Mouse (Mus musculus) lung, embryonic 15.5 days (tissue): Measurements from ENCODE around the gene Ptprn. TPM values are rescaled to one million over a fixed set of nuclear protein-coding genes. Genes with fewer than 3 reads are reported as not detected.
"Not testable (repeated sequence)": the region's sequence is repeated elsewhere in the genome, so short reads cannot be mapped to it uniquely, and the experiment has no call there.

Source experiments
- ATAC-seq: fragments of 200-750 bp; cut with Nextera tagmentation; 2 replicates; pipeline ENCODE4 v1.8.0; 2017; ENCODE audit warnings: moderate number of reproducible peaks, borderline replicate concordance; ENCODE audit not compliant: low FRiP score, low TSS enrichment; ENCODE audit errors: extremely low read depth
- H3K27ac ChIP-seq: fragments of 300-500 bp; sonication (generic); 2 replicates; pipeline ENCODE4 v1.5.1; 2015; ENCODE audit warnings: moderate library complexity, mild to moderate bottlenecking, inconsistent platforms
- H3K27me3 ChIP-seq: fragments of 300-500 bp; sonication (generic); 2 replicates; pipeline ENCODE4 v1.6.1; 2015; ENCODE audit warnings: inconsistent platforms
- H3K36me3 ChIP-seq: fragments of 300-500 bp; sonication (generic); 2 replicates; pipeline ENCODE4 v1.6.1; 2015; ENCODE audit warnings: inconsistent platforms
- H3K4me1 ChIP-seq: fragments of 300-500 bp; sonication (generic); 2 replicates; pipeline ENCODE4 v1.6.1; 2015; ENCODE audit warnings: inconsistent platforms
- H3K4me2 ChIP-seq: fragments of 300-500 bp; sonication (generic); 2 replicates; pipeline ENCODE4 v1.6.1; 2015; ENCODE audit warnings: inconsistent platforms, mild to moderate bottlenecking, moderate library complexity
- H3K4me3 ChIP-seq: fragments of 300-500 bp; sonication (generic); 2 replicates; pipeline ENCODE4 v1.5.1; 2015; ENCODE audit warnings: mild to moderate bottlenecking, inconsistent platforms
- H3K9ac ChIP-seq: fragments of 300-500 bp; sonication (generic); 2 replicates; pipeline ENCODE4 v1.6.1; 2015; ENCODE audit warnings: inconsistent platforms
- H3K9me3 ChIP-seq: fragments of 300-500 bp; sonication (generic); 2 replicates; pipeline ENCODE4 v1.6.1; 2016; ENCODE audit warnings: inconsistent platforms
- WGBS: fragments of 180-500 bp; shearing (Covaris S2); methylation state at CpG from one replicate; pipeline ENCODE4 v1.1.7; 2015; 5-methylcytosine and 5-hydroxymethylcytosine counted together
- polyA plus RNA-seq: library from polyadenylated mRNA; unstranded; fragments of >200 nt; fragmentation: Nextera tagmentation; extraction: Ambion mirVana; gene quantifications from 2 replicates; pipeline ENCODE4 v1.2.1, GENCODE M21; 2015

Gene Ptprn
- polyA plus RNA-seq, 1 experiment from 2014 or later: 0.72 TPM

DNA sequence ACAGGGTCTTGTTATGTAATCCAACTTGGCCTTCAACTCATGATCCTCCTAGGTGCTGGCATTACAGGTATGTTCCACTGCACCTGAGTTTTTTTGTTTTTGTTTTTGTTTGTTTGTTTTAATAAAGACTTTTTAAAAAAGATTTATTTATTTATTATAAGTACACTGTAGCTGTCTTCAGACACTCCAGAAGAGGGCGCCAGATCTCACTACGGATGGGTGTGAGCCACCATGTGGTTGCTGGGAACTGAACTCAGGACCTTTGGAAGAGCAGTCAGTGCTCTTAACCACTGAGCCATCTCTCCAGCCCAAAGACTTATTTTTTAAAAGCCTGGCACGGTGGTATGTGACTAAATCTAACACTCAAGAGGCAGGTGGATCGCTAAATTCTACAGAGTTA, 31.8 kb downstream of the Ptprn start:
- H3K9ac ChIP-seq, ATAC-seq, H3K36me3 ChIP-seq, H3K4me3 ChIP-seq, H3K9me3 ChIP-seq, H3K27me3 ChIP-seq, H3K4me2 ChIP-seq, H3K27ac ChIP-seq: not testable (repeated sequence)
- 63% methylated on average over 4 of the region's 4 CpGs for WGBS
- peaks cover 20% of the 10 kb centered on the region for H3K4me1 ChIP-seq

DNA sequence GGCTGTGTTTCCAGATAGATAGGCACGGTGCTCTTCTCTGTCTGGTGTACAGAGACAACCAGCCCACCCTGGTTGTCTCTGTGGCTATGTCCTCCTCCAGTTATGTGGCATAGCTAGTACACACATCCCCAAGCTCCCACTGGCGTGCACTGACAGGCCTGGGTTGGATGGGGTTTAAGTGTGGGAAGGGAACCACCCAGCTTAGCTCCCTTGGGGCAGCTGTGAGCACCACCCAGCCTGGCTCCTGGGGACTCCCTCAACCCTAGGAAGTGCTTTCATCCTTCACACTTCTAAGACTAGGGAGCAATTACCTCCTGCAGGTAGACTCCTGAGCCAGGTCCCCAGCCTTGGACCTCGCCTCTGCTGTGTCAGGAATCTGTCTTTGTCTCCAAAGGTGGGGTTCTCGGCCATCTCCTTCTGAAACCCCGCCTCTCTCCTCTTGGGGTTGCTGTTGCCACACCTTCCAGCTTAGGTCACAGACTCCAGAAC, 32.6 kb downstream of the Ptprn start, which contains the start of gene A630095N17Rik:
TSS of gene A630095N17Rik (minus strand) at position 439 of the 489 bp plus-strand sequence.
- ATAC-seq: no peak
- H3K9ac ChIP-seq: no peak within 1 kb of the TSS
- no peaks in the 10 kb centered on the region for H3K36me3 ChIP-seq
- H3K27ac ChIP-seq: no peak within 1 kb of the TSS
- H3K27me3 ChIP-seq: no peaks in the 10 kb centered on the region
- no peaks in the 10 kb centered on the region for H3K9me3 ChIP-seq
- peaks cover 13% of the 10 kb centered on the region for H3K4me1 ChIP-seq
- no peak within 1 kb of the TSS for H3K4me2 ChIP-seq
- 67% methylated on average over 5 of the region's 5 CpGs for WGBS
- no peak within 1 kb of the TSS for H3K4me3 ChIP-seq

DNA sequence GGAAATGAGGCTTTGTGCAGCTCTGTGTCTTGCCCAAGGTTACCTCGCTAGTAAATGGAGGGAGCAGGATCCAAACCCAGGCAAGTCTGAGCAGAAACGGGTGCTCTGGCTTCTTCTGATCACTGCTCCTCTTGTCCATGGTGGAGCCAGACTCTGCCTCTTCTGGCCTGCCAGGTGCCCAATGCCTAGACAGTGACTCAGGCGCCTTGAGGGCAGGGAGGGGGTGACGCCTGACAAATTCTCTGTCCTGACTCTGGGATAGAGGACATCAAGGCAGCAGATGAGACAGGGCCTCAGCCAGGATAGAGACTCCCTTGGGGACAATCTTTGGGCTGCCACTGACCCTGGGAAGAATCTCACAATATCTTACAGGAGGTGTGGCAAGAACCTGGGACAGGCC, 33.1 kb downstream of the Ptprn start:
- Histone ChIP-seq H3K9me3 (no peaks in the 10 kb centered on the region), H3K27me3 (no peaks in the 10 kb centered on the region), H3K27ac (no peak overlapping the region), H3K36me3 (no peaks in the 10 kb centered on the region), H3K4me3 (no peak overlapping the region), H3K4me1 (peaks cover 12% of the 10 kb centered on the region; the same call in 1 of the 2 replicates), H3K9ac (no peak overlapping the region), H3K4me2 (no peak overlapping the region)
- 68% methylated on average over 4 of the region's 4 CpGs for WGBS
- no peak for ATAC-seq

DNA sequence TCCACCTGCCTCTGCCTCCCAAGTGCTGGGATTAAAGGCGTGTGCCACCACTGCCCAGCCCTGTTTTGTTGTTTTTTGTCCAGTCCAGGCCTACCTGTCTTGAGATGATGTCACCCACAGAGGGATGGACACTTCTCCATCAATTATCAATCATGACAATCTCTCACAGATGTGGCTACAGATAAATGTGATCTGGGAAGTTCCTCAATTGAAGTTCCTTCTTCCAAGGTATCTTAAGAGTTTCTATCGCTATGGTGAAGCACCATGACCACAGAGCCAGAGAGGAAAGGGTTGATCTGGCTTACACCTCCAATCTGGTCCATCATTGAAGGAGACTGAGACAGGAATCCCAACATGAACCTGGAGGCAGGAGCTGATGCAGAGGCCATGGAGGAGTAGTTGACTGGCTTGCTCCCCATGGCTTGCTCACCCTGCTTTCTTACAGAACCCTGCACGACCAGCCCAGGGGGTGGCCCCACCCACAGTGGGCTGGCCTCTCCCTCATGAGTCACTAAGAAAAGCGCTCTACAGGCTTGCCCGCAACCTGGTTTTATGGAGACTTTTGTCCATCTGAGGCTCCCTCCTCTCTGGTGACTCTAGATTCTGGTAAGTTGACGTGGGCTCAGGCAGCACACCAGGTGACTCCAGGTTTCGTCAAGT, 33.8 kb downstream of the Ptprn start:
- H3K9me3 ChIP-seq: no peaks in the 10 kb centered on the region
- no peak overlapping the region for H3K27ac ChIP-seq
- ATAC-seq: no peak
- no peak overlapping the region for H3K4me3 ChIP-seq
- H3K27me3 ChIP-seq: no peaks in the 10 kb centered on the region
- peaks cover 7% of the 10 kb centered on the region; the same call in 1 of the 2 replicates for H3K4me1 ChIP-seq
- 75% methylated on average over 7 of the region's 7 CpGs for WGBS
- H3K4me2 ChIP-seq: no peak overlapping the region
- no peaks in the 10 kb centered on the region for H3K36me3 ChIP-seq
- no peak overlapping the region for H3K9ac ChIP-seq

DNA sequence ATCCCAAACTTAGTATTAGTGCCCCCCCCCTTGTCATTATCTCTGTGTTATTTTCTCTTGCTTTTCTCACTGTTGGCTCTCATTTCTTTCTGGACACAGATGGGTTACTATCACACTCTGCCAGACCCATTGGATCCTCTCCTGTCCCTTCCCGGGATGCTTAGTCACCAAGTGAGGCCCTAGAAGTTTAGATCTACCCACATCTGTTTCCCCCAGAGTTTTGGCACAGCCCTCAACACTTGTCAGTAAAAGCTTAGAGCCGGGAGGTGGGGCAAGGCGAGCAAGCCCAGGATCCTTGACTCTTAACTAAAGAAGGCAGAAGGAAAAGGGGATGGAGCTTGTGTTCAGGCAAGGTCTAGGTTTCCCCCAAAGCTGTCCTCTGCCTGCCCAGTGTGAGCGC, 35.1 kb downstream of the Ptprn start:
- no peaks in the 10 kb centered on the region for H3K4me1 ChIP-seq
- WGBS: 57% methylated on average over 4 of the region's 4 CpGs
- ATAC-seq: no peak
- no peaks in the 10 kb centered on the region for H3K9me3 ChIP-seq
- no peaks in the 10 kb centered on the region for H3K36me3 ChIP-seq
- no peaks in the 10 kb centered on the region for H3K27me3 ChIP-seq
- no peak overlapping the region for H3K4me2 ChIP-seq
- no peak overlapping the region for H3K4me3 ChIP-seq
- H3K27ac ChIP-seq: no peak overlapping the region
- H3K9ac ChIP-seq: no peak overlapping the region

DNA sequence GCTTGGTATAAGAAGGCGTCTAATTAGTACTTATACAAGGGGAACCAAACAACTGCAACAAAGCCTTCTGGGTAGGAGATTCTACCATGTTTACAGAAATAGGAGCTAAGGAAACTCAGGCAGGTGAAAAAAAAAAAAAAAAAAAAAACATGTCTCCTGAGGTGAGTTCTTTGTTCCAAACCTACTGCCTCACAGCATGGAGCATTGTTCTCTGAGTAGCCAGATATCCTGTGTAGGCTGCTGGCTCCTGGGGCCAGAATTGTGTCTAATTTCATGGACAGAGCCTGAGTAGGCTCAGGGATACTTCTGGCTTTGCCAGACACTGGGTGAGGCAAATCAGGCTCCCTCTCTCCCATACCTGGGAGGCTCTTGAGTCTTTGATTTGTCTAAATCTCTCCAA, 36.6 kb downstream of the Ptprn start:
- no peaks in the 10 kb centered on the region for H3K9me3 ChIP-seq
- no peak overlapping the region for H3K4me2 ChIP-seq
- no peak overlapping the region for H3K9ac ChIP-seq
- no peak for ATAC-seq
- no peaks in the 10 kb centered on the region for H3K36me3 ChIP-seq
- H3K4me3 ChIP-seq: no peak overlapping the region
- no peak overlapping the region for H3K27ac ChIP-seq
- H3K27me3 ChIP-seq: no peaks in the 10 kb centered on the region
- no peaks in the 10 kb centered on the region for H3K4me1 ChIP-seq
- WGBS: 59% methylated on average over 1 of the region's 1 CpGs

DNA sequence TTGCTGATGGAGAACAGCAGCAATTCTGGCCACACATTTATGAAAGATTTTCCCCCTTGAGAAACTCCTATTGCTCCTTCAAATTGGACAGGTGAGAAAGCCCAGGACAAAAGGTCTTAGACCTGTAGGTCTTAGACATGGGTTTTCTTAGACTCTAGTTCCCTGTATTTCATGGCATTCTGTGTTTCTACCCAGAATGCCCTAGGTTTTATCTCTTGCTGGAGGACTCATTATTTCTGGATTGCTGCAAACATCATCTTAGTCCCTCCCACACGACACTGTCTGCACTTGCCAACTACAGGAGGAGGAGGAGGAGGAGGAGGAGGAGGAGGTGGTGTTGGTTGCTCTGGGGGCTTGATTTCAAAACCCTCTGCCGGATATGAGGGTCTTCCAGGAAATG, 38.2 kb downstream of the Ptprn start:
- no peak overlapping the region for H3K27ac ChIP-seq
- H3K4me1 ChIP-seq: no peaks in the 10 kb centered on the region
- WGBS: 43% methylated on average over 2 of the region's 2 CpGs
- peaks cover 6% of the 10 kb centered on the region; the same call in 1 of the 2 replicates for H3K27me3 ChIP-seq
- no peak overlapping the region for H3K9ac ChIP-seq
- no peaks in the 10 kb centered on the region for H3K9me3 ChIP-seq
- no peaks in the 10 kb centered on the region for H3K36me3 ChIP-seq
- no peak for ATAC-seq
- H3K4me3 ChIP-seq: no peak overlapping the region
- no peak overlapping the region for H3K4me2 ChIP-seq

DNA sequence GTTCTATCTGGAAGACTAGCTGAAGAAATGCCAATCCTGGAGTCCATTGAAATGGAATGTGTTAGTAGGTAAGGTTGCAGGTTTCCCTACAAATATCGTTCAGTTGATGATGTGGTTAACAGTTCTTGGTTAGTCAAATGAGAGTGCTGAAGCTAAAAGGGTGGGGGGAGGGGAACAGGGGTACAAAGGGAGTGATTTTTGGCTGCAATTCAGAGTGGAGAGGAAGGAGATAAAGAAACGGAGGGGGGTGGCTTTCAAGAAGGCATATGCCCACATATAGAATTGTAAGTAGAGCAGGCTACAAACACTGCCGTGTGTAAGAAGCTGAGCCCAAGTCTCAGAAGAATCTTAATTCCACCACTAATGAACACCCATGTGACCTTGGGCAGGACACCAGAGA, 38.8 kb downstream of the Ptprn start:
- H3K27me3 ChIP-seq: peaks cover 13% of the 10 kb centered on the region
- WGBS: 46% methylated on average over 3 of the region's 3 CpGs
- H3K9ac ChIP-seq: no peak overlapping the region
- no peaks in the 10 kb centered on the region for H3K36me3 ChIP-seq
- H3K4me3 ChIP-seq: no peak overlapping the region
- ATAC-seq: no peak
- no peak overlapping the region for H3K4me2 ChIP-seq
- no peak overlapping the region for H3K27ac ChIP-seq
- no peaks in the 10 kb centered on the region for H3K4me1 ChIP-seq
- H3K9me3 ChIP-seq: no peaks in the 10 kb centered on the region

DNA sequence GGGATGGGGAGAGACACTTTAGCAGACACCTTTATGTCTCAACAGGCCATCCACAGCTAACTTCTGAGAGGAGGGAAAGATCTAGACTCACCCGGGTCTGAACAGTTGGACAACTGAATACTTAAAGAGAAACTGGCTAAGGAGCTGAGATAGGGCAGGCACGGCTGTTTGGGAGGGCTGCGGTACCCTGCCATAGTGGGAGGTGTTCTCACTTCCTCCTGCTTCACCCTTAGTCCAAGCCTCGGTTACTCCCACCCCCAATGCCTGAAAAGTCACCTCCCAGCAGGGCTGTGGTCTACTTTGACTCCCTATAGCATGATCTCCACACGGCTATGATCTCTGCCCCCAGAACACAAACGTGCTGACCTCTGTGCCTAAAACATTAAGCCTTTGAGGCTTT, 40.8 kb downstream of the Ptprn start:
- no peak overlapping the region for H3K27ac ChIP-seq
- H3K36me3 ChIP-seq: no peaks in the 10 kb centered on the region
- peaks cover 32% of the 10 kb centered on the region for H3K27me3 ChIP-seq
- 52% methylated on average over 6 of the region's 6 CpGs for WGBS
- no peaks in the 10 kb centered on the region for H3K9me3 ChIP-seq
- H3K9ac ChIP-seq: no peak overlapping the region
- H3K4me1 ChIP-seq: peaks cover 11% of the 10 kb centered on the region
- no peak overlapping the region for H3K4me2 ChIP-seq
- no peak for ATAC-seq
- no peak overlapping the region for H3K4me3 ChIP-seq

DNA sequence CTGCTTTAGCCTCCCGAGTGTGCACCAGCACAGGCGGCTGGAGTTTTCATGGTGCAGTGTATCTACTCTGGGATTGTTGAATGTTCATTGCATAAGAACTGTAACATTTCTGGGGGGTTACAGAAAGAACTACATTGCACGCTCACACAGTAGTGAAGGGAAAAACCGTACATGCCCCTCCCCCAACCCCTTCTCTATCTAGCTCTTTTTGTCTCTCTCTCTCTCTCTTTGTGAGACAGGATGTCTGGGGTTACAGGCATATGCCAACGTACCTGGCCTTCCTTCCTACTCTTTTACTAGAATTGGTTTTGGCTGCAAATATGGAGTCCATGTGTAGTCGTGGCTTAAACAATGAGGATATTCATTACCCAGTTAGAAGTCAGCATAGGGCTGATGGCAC, 41.4 kb downstream of the Ptprn start:
- Histone ChIP-seq H3K9ac (no peak overlapping the region), H3K27ac (no peak overlapping the region), H3K4me3 (no peak overlapping the region), H3K36me3 (no peaks in the 10 kb centered on the region), H3K9me3 (no peaks in the 10 kb centered on the region), H3K4me1 (peaks cover 17% of the 10 kb centered on the region), H3K27me3 (peaks cover 38% of the 10 kb centered on the region), H3K4me2 (no peak overlapping the region)
- no peak for ATAC-seq
- 70% methylated on average over 6 of the region's 6 CpGs for WGBS

DNA sequence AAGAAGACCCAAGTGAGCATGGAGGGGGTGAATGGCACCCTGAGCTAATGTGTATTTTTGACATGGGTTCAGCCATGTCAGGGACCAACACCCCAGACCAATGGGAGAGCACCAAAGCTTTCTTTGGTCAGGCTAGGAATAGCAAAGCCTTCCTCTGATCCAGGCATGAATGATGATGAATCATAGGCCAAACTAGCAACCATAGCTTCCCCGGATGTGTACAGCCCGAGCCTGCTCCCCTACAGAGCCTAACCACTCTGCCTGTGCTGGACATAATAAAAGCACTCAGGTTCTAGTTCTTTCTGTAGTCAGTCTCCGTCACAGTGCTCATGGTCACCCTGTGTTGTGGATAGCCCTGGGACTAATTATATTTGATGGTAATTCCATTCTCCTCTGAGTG, 42.8 kb downstream of the Ptprn start:
- 72% methylated on average over 3 of the region's 3 CpGs for WGBS
- no peak overlapping the region for H3K27ac ChIP-seq
- no peak for ATAC-seq
- no peaks in the 10 kb centered on the region for H3K36me3 ChIP-seq
- H3K9ac ChIP-seq: no peak overlapping the region
- no peak overlapping the region for H3K4me2 ChIP-seq
- H3K4me3 ChIP-seq: no peak overlapping the region
- H3K4me1 ChIP-seq: peaks cover 20% of the 10 kb centered on the region
- H3K27me3 ChIP-seq: peaks cover 49% of the 10 kb centered on the region
- no peaks in the 10 kb centered on the region for H3K9me3 ChIP-seq

DNA sequence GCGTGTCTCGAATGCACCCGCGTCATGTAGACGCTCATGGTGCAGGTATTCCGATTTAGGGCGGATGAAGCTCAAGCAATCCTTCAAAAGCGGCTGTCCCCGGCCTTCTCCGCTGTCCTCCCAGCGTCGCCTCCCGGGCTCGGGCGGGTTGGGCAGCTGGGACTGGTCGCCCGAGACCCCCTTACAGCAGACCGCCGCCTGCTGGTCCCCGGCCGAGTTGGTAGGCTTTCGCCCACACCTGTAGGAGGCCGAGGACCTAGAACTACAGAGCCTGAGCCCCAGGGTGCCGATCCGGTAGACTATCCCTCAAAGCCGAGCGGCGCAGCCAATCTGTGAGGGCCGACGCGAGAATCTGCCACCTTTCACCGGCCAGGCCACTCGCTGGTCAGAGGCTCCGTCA, 44.8 kb downstream of the Ptprn start, which contains the start of gene Tuba4a:
TSS of gene Tuba4a (minus strand) at position 335 of the 400 bp plus-strand sequence.
- peaks cover 9% of the 10 kb centered on the region; the same call in 1 of the 2 replicates for H3K36me3 ChIP-seq
- peak within 1 kb of the TSS; percentile 92 for H3K4me2 ChIP-seq
- WGBS: under 1% methylated on average over 34 of the region's 34 CpGs
- H3K9ac ChIP-seq: peak within 1 kb of the TSS; percentile 38
- H3K27me3 ChIP-seq: peaks cover 49% of the 10 kb centered on the region
- ATAC-seq: peak; percentile 32; the same call in 1 of the 2 replicates
- H3K27ac ChIP-seq: no peak within 1 kb of the TSS
- H3K9me3 ChIP-seq: no peaks in the 10 kb centered on the region
- peak within 1 kb of the TSS; percentile 51 for H3K4me3 ChIP-seq
- peaks cover 21% of the 10 kb centered on the region for H3K4me1 ChIP-seq
